Mouse (Mus musculus) testis, adult 2 months (tissue): ENCODE measurements around the gene Itgae. TPM values are rescaled to one million over a fixed set of nuclear protein-coding genes. Genes with fewer than 3 reads are reported as not detected.
A peak's percentile ranks its signal among the peaks of the same experiment; 100 is the strongest.

Experiments used
- H3K27ac ChIP-seq: fragments of 200-500 bp; 2 replicates; pipeline ENCODE4 v1.5.1; 2012; ENCODE audit warnings: low read depth, low read length; ENCODE audit not compliant: control insufficient read depth, insufficient read depth
- H3K27me3 ChIP-seq: fragments of 200-500 bp; 2 replicates; pipeline ENCODE4 v1.6.1; 2012; ENCODE audit warnings: mild to moderate bottlenecking, low read length, moderate library complexity; ENCODE audit not compliant: control insufficient read depth, insufficient read depth
- H3K36me3 ChIP-seq: fragments of 200-500 bp; 2 replicates; pipeline ENCODE4 v1.6.1; 2012; ENCODE audit warnings: mild to moderate bottlenecking, low read length; ENCODE audit not compliant: control insufficient read depth, insufficient read depth
- H3K4me1 ChIP-seq: fragments of 200-500 bp; 2 replicates; pipeline ENCODE4 v1.6.1; 2012; ENCODE audit warnings: low read length; ENCODE audit not compliant: control insufficient read depth, insufficient read depth
- H3K4me3 ChIP-seq: fragments of 200-500 bp; 2 replicates; pipeline ENCODE4 v1.5.1; 2012; ENCODE audit warnings: low read depth, mild to moderate bottlenecking, low read length, moderate library complexity, mixed read lengths; ENCODE audit not compliant: control insufficient read depth
- CTCF ChIP-seq: fragments of 200-500 bp; IDR thresholded peaks from 2 replicates; pipeline ENCODE4 v1.5.1; 2012; ENCODE audit warnings: low read depth, mild to moderate bottlenecking, inconsistent platforms, low read length, moderate library complexity; ENCODE audit not compliant: control insufficient read depth, insufficient read depth, insufficient replicate concordance
- POLR2A ChIP-seq: fragments of 200-500 bp; IDR thresholded peaks from 2 replicates; pipeline ENCODE4 v1.6.1; 2012; ENCODE audit warnings: low read depth, mild to moderate bottlenecking, inconsistent platforms, low read length, moderate library complexity; ENCODE audit not compliant: control insufficient read depth
- polyA plus RNA-seq: library from polyadenylated mRNA; depleted of rRNA; stranded (reverse); fragments of >200 nt; gene quantifications from 2 replicates; pipeline ENCODE4 v1.2.3, GENCODE M21; 2012

Gene Itgae
- polyA plus RNA-seq, 1 experiment = 13.7 TPM

- TF ChIP-seq CTCF (no peak), POLR2A (no peak)
Observed at GRCm38 (mm10) chr11:73168576-73168975, 78.2 kb downstream of the Itgae start.

GRCm38 (mm10) chr11:73169231-73169630, 78.8 kb downstream of the Itgae start:
- Histone ChIP-seq H3K27ac (no peak overlapping the region), H3K36me3 (no peaks in the 10 kb centered on the region), H3K4me3 (no peak overlapping the region), H3K4me1 (no peaks in the 10 kb centered on the region), H3K27me3 (no peaks in the 10 kb centered on the region)
- TF ChIP-seq POLR2A (no peak), CTCF (peak; percentile 45; the same call in 1 of the 2 replicates)

More at GRCm38 (mm10) chr11:73168576-73168975, 78.2 kb downstream of the Itgae start:
- H3K27me3 ChIP-seq = no peaks in the 10 kb centered on the region
- H3K36me3 ChIP-seq = no peaks in the 10 kb centered on the region
- no peak overlapping the region for H3K4me3 ChIP-seq
- no peak overlapping the region for H3K27ac ChIP-seq
- H3K4me1 ChIP-seq = no peaks in the 10 kb centered on the region

GRCm38 (mm10) chr11:73172186-73172585, 81.8 kb downstream of the Itgae start:
- H3K27ac ChIP-seq = no peak overlapping the region

GRCm38 (mm10) chr11:73175612-73176011, 85.2 kb downstream of the Itgae start:
- H3K4me1 ChIP-seq = peaks cover 6% of the 10 kb centered on the region
- no peaks in the 10 kb centered on the region for H3K36me3 ChIP-seq
- no peaks in the 10 kb centered on the region for H3K27me3 ChIP-seq
- H3K4me3 ChIP-seq = no peak overlapping the region
- H3K27ac ChIP-seq = no peak overlapping the region
- no peak for TF ChIP-seq CTCF
- no peak for TF ChIP-seq POLR2A

More at GRCm38 (mm10) chr11:73172186-73172585, 81.8 kb downstream of the Itgae start:
- Histone ChIP-seq H3K27me3 (no peaks in the 10 kb centered on the region), H3K36me3 (no peaks in the 10 kb centered on the region), H3K4me3 (no peak overlapping the region), H3K4me1 (no peaks in the 10 kb centered on the region; the same call in 1 of the 2 replicates)
- TF ChIP-seq POLR2A (no peak), CTCF (no peak)

GRCm38 (mm10) chr11:73176186-73176585, 85.8 kb downstream of the Itgae start:
- Histone ChIP-seq H3K36me3 (no peaks in the 10 kb centered on the region), H3K27ac (no peak overlapping the region; the same call in 1 of the 2 replicates), H3K27me3 (no peaks in the 10 kb centered on the region), H3K4me1 (peaks cover 6% of the 10 kb centered on the region), H3K4me3 (peak overlapping the region; percentile 95)
- TF ChIP-seq CTCF = no peak
- no peak for TF ChIP-seq POLR2A

GRCm38 (mm10) chr11:73176608-73177508, 86.5 kb downstream of the Itgae start, which contains the start of the genes Emc6 and Tax1bp3:
Emc6 (minus strand) TSS chr11:73177037.
Tax1bp3 (plus strand) TSS chr11:73177083.
- Histone ChIP-seq H3K27me3 (no peaks in the 10 kb centered on the region), H3K27ac (peak within 1 kb of the TSS; percentile 76), H3K4me1 (peaks cover 6% of the 10 kb centered on the region), H3K36me3 (no peaks in the 10 kb centered on the region), H3K4me3 (peak within 1 kb of the TSS; percentile 95)
- no peak for TF ChIP-seq CTCF
- peak; percentile 85 for TF ChIP-seq POLR2A

GRCm38 (mm10) chr11:73177509-73177875, 87.1 kb downstream of the Itgae start:
- Histone ChIP-seq H3K4me1 (peaks cover 6% of the 10 kb centered on the region), H3K36me3 (no peaks in the 10 kb centered on the region), H3K27me3 (no peaks in the 10 kb centered on the region), H3K4me3 (peak overlapping the region; percentile 95), H3K27ac (peak overlapping the region; percentile 76)
- TF ChIP-seq POLR2A (no peak), CTCF (no peak)
